Mouse (Mus musculus) urinary bladder, postnatal 36 days (tissue): Measurements from ENCODE around the gene Tmem91.
"Not testable (repeated sequence)": the region's sequence is repeated elsewhere in the genome, so short reads cannot be mapped to it uniquely, and the experiment has no call there.

ENCODE experiments used
- DNase-seq, 2 experiments: peaks; one replicate each; pipeline ENCODE4 v3.0.0; 2022; ENCODE audit warnings: low spot score in 2 of 2, mixed read lengths in 1 of 2

Gene Tmem91

GRCm38 (mm10) chr7:25674719-25675300 is at the start of gene Tmem91:
TSS of gene Tmem91 (minus strand) at chr7:25675166.
- DNase-seq: no peak

DNA sequence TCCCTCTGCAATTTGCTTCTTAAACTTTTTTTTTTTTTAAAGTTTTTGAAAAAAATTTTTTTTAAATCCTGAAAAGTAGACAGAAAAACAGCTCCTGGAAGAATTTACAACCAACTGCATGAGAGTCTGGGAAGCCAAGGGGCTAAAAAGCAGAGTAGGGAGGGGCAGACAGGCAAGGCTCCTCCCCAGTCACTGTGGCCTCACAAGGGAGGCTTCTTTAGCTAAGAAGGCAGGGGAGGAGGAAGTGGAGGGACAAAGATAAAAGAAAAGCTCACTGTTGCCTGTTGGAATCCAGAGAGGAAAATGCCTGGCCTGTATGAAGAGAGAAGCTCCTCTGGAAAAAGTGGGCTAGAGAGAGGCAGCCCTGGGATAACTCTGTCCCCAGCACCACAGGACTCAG is 46.8 kb upstream of the Tmem91 start:
- DNase-seq: not testable (repeated sequence)

- no peak for DNase-seq
These were observed 45.8 kb upstream of the Tmem91 start for GRCm38 (mm10) chr7:25720760-25721159.

GRCm38 (mm10) chr7:25719761-25720610 is 45.0 kb upstream of the Tmem91 start:
- peak; percentile 67 to 75 for DNase-seq

DNA sequence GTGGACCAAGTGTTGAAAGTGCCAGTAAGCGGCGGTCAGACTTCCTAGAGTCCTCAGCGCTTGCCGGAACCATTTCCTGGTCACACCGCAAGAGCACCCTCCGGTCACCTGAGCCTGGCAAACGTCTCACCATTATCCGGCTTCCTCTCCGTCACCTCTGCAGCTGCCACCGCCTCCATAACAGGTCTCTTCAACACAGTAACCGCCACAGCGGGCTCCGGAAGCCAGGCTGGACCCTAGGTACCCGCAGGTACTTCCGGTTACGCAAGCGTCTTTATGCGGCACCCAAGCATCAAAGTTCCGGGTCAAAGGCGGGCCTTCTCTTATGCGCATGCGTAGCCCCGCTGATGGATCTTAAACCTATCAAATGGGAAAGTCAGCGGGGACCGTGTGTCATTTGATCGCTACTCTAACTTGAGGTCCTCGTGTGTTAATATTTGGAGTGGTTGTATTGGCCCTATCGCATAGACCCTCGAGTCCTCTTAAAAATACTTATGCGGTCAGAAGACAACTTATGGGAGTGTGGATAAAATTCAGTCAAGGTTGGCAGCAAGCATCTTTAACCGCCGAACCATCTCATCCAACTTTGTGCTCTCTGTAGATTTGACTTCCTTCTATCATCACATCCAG is 43.9 kb upstream of the Tmem91 start, which contains the start of gene Ccdc97:
Gene Ccdc97, minus strand, starts transcription at position 301 of the 630 bp plus-strand sequence.
- peak; percentile 89 to 93 for DNase-seq

DNA sequence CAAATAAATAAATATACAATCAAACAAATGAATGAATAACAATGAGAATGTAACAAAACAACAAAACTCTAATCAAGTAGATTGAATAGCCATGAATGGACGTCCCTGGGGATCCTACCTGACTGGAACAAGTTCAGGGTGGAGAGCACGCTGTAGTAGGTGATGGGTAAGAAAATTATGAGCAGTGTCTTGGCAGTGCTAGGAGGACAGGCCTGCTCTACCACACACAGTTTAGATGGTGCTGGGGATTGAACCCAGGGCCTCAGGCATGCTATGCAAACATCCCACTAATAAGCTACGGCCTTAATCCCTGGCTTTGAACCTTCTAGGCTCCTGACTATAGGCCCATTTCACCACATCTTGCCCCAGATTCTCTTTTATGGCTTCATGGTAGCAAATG is 42.5 kb upstream of the Tmem91 start:
- no peak for DNase-seq

GRCm38 (mm10) chr7:25715731-25716271 is 40.8 kb upstream of the Tmem91 start:
- no peak for DNase-seq

DNA sequence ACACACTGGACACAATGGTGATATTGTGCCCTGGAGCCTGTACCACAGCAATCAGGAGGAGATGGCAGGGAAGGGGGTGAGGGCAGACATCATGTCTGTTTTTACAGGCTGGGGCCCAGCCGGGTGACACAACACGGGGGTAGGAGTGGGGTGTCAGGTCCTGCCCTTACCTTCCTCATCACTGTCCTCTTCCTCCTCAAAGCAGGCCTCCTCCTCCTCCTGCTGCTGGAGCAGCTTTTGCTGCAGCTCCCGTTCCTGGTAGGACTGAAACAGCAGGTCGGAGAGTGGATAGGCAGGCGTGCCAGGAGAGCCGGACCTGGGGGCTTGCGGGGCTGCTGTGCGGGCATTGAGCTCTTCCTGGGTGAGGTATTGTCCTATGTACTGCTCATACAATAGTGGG is 39.6 kb upstream of the Tmem91 start:
- no peak for DNase-seq

DNA sequence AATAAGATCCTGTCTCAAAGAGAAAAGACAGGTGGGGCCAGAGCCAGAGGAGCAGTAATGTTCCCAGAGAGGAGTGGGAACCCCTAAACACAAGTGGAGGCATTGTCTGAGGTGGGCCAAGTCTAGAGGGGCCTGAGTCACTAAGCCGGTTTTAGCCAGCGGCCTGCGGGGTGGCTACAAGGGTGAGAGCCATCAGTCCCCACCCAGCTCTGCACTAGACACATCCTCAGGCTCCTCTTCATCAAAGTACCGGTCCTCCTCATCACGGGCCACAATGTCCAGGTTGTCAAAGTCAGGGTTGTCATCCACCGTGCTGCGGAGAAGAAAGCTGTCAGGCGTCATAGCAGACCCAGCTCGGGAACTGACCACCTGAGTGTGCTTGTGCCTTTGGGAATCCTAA is 37.8 kb upstream of the Tmem91 start:
- DNase-seq: no peak

- DNase-seq: peak; percentile 77 to 82
These were observed 36.8 kb upstream of the Tmem91 start for GRCm38 (mm10) chr7:25711731-25712197.

GRCm38 (mm10) chr7:25711165-25711564 is 36.2 kb upstream of the Tmem91 start:
- no peak for DNase-seq

DNA sequence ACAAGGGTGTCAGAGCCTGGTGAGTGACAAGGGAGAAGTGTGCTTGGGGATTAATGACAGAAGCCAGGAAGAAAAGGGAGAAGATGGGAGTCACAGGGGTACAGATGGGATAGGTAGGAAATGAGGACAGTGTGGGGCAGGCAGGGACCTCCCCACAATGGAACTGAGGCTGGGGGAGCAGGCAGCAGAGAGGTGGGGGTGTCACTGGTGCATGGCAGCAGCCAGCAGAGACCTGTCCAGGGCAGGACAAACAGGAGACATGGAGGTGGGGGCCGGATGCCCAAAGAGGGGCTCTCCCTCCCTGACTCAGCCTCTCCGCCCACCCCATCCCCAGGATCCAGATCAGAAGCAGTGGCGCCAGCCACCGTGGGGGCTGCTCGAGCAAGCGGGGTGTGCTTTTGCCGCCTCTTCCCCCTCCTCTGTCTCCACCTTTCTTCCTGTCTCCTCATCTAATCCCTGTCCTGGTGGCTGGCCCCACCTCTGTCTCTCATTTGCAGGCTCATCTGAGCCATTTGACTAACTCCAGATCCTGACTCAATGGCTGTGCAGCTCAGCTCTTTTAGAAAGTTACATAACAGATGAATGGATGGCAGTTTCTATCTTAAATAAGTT is 35.7 kb upstream of the Tmem91 start:
- no peak for DNase-seq

DNA sequence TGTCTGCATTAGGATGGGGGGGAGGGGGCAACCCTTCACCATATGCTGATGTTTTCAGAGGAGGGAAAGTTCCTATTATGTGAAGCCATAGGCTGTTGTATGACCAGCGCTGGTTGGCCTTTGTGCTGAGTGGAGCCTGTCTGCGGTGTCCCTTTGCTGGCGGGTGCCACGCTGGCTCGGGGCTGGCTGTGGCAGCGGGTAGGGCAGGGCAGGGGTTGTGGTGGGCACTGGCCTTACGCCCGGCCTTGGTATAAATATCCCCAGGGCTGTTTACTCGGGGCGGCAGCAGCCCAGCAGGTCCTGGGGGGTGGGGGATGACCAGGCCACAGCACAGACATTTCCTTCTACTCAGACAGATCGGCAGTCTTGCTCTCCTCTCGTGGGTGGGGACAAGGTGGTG is 35.0 kb upstream of the Tmem91 start:
- no peak for DNase-seq

GRCm38 (mm10) chr7:25707581-25708292 is 32.8 kb upstream of the Tmem91 start:
- no peak for DNase-seq

GRCm38 (mm10) chr7:25706578-25707170 is 31.7 kb upstream of the Tmem91 start:
- no peak for DNase-seq

- peak; percentile 42 to 50 for DNase-seq
These were observed 30.9 kb upstream of the Tmem91 start for GRCm38 (mm10) chr7:25705801-25706251.

DNA sequence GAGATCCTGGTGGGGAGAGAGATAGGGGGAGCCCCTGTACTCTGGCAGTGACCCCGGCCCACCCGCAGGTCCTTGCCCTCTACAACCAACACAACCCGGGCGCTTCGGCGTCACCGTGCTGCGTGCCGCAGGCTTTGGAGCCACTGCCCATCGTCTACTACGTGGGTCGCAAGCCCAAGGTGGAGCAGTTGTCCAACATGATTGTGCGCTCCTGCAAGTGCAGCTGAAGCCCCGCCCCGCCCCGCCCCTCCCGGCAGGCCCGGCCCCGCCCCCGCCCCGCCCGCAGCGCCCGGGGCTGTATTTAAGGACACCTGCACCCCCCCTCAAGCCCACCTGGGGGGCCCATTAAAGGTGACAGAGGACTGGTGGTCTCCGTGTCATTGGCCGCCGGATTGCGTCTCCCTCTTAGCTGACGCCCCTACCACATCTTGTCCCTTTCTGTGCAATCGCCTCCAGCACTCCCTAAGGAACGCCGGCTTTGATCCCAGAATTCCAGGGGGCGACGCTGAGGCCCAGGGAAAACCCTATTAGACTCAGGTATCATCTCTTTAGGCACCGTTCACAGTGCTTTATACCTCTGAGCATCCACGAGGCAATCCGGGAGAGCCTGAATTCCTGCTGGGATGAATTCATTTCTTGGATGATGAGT is 29.9 kb upstream of the Tmem91 start:
- DNase-seq: no peak

GRCm38 (mm10) chr7:25703793-25704494 is 29.0 kb upstream of the Tmem91 start:
- no peak for DNase-seq

DNA sequence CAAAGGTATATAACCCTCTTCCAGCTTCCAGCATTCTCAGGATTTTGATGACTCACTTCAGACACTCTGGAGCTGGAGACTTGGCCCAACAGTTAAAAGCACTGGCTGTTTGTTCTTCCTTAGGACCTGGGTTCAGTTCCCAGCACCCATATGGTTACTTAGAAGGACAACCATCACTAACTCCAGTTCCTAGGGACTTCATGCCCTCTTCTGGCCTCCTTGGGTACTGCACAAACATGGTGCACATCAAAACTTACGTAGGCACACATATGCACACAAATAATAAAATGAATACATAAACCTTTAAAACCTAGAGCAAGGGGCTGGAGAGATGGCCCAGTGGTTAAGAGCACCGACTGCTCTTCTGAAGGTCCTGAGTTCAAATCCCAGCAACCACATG is 27.4 kb upstream of the Tmem91 start:
- DNase-seq: no peak

DNA sequence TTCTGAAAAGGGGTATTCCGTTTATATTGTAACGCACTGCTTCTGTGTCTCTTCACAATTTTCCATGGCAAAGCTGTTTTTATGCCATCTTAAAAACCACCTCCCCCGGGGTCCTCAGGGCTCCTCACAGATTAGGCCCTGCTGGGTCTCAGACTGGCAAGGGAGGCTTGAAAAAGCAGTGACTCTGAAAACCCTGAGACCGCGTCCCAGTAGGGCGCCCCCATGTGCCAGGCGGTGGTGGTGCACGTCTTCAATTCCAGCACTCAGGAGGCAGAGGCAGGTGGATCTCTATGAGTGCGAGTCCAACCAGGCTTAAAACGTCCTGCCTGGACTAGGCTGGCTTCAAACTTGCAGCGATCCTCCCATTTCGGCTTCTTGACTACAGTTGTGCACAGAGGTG is 25.8 kb upstream of the Tmem91 start:
- DNase-seq: no peak
